Mouse (Mus musculus) 416B (cell line): ENCODE measurements at regions not wholly inside any gene's neighbourhood (a gene's known extent, or its start where the extent isn't known, plus 50 kb on each side); places are given as distances from the start of the nearest gene placed in this dataset.
A peak's percentile ranks its signal among the peaks of the same experiment; 100 is the strongest.

Experiments used
- DNase-seq: peaks from one replicate; pipeline ENCODE4 v3.0.0; 2011; ENCODE audit warnings: low read depth

GRCm38 (mm10) chr1:186295201-186295600 is 178.1 kb upstream of the Lyplal1 start:
- no peak for DNase-seq

GRCm38 (mm10) chr1:186294635-186295034 is 177.5 kb upstream of the Lyplal1 start:
- no peak for DNase-seq

GRCm38 (mm10) chr1:186289117-186289516 is 172.0 kb upstream of the Lyplal1 start:
- peak; percentile 28 for DNase-seq

GRCm38 (mm10) chr1:186287831-186288230 is 170.7 kb upstream of the Lyplal1 start:
- DNase-seq = no peak

- no peak for DNase-seq
Measured at GRCm38 (mm10) chr1:186286401-186286800, 169.3 kb upstream of the Lyplal1 start.

- no peak for DNase-seq
Measured at GRCm38 (mm10) chr1:186277981-186278634, 161.0 kb upstream of the Lyplal1 start.

GRCm38 (mm10) chr1:186271436-186271835 is 154.3 kb upstream of the Lyplal1 start:
- DNase-seq = no peak

- DNase-seq = no peak
Measured at GRCm38 (mm10) chr1:186267317-186267716, 150.2 kb upstream of the Lyplal1 start.

GRCm38 (mm10) chr1:186264639-186265038 is 147.5 kb upstream of the Lyplal1 start:
- no peak for DNase-seq

GRCm38 (mm10) chr1:186263955-186264354 is 146.8 kb upstream of the Lyplal1 start:
- no peak for DNase-seq

GRCm38 (mm10) chr1:186263196-186263595 is 146.1 kb upstream of the Lyplal1 start:
- no peak for DNase-seq

GRCm38 (mm10) chr1:186262040-186262439 is 144.9 kb upstream of the Lyplal1 start:
- no peak for DNase-seq

GRCm38 (mm10) chr1:186261326-186261833 is 144.3 kb upstream of the Lyplal1 start:
- no peak for DNase-seq

- no peak for DNase-seq
Measured at GRCm38 (mm10) chr1:186257611-186258010, 140.5 kb upstream of the Lyplal1 start.

- no peak for DNase-seq
Measured at GRCm38 (mm10) chr1:186255476-186256080, 138.5 kb upstream of the Lyplal1 start.

- no peak for DNase-seq
Measured at GRCm38 (mm10) chr1:186254500-186254899, 137.4 kb upstream of the Lyplal1 start.

- no peak for DNase-seq
Measured at GRCm38 (mm10) chr1:186252551-186252950, 135.4 kb upstream of the Lyplal1 start.

GRCm38 (mm10) chr1:186250316-186250715 is 133.2 kb upstream of the Lyplal1 start:
- DNase-seq = no peak

GRCm38 (mm10) chr1:186249214-186249613 is 132.1 kb upstream of the Lyplal1 start:
- no peak for DNase-seq

GRCm38 (mm10) chr1:186245723-186246440 is 128.8 kb upstream of the Lyplal1 start:
- no peak for DNase-seq

GRCm38 (mm10) chr1:186241112-186241511 is 124.0 kb upstream of the Lyplal1 start:
- DNase-seq = no peak

- DNase-seq = no peak
Measured at GRCm38 (mm10) chr1:186237556-186237955, 120.4 kb upstream of the Lyplal1 start.
